Mouse (Mus musculus) forebrain, embryonic 13.5 days (tissue): ENCODE measurements at regions not wholly inside any gene's neighbourhood (a gene's known extent, or its start where the extent isn't known, plus 50 kb on each side); places are given as distances from the start of the nearest gene placed in this dataset.

Experiments
- ATAC-seq: fragments of 200-750 bp; cut with Nextera tagmentation; 2 replicates; pipeline ENCODE4 v1.8.0; 2017
- H3K27ac ChIP-seq: fragments of 300-500 bp; sonication (generic); 2 replicates; pipeline ENCODE4 v1.5.1; 2015; ENCODE audit warnings: inconsistent platforms, mild to moderate bottlenecking, moderate library complexity
- H3K27me3 ChIP-seq: fragments of 300-500 bp; sonication (generic); 2 replicates; pipeline ENCODE4 v1.6.1; 2015; ENCODE audit warnings: mild to moderate bottlenecking, inconsistent platforms
- H3K36me3 ChIP-seq: fragments of 300-500 bp; sonication (generic); 2 replicates; pipeline ENCODE4 v1.6.1; 2015; ENCODE audit warnings: mild to moderate bottlenecking, inconsistent platforms; ENCODE audit not compliant: poor library complexity, severe bottlenecking
- H3K4me1 ChIP-seq: fragments of 300-500 bp; sonication (generic); 2 replicates; pipeline ENCODE4 v1.6.1; 2015; ENCODE audit warnings: inconsistent platforms
- H3K4me2 ChIP-seq: fragments of 300-500 bp; sonication (generic); 2 replicates; pipeline ENCODE4 v1.6.1; 2015; ENCODE audit warnings: inconsistent platforms, mild to moderate bottlenecking, moderate library complexity
- H3K4me3 ChIP-seq: fragments of 300-500 bp; sonication (generic); 2 replicates; pipeline ENCODE4 v1.5.1; 2015; ENCODE audit warnings: mild to moderate bottlenecking, inconsistent platforms
- H3K9ac ChIP-seq: fragments of 300-500 bp; sonication (generic); 2 replicates; pipeline ENCODE4 v1.6.1; 2015; ENCODE audit warnings: mild to moderate bottlenecking, inconsistent platforms
- H3K9me3 ChIP-seq: fragments of 300-500 bp; sonication (generic); replicated peaks from 2 replicates; pipeline ENCODE4 v1.6.1; 2016; ENCODE audit warnings: inconsistent platforms
- WGBS: fragments of 180-500 bp; shearing (Covaris S2); methylation state at CpG from one replicate; pipeline ENCODE4 v1.1.7; 2015; 5-methylcytosine and 5-hydroxymethylcytosine counted together

DNA sequence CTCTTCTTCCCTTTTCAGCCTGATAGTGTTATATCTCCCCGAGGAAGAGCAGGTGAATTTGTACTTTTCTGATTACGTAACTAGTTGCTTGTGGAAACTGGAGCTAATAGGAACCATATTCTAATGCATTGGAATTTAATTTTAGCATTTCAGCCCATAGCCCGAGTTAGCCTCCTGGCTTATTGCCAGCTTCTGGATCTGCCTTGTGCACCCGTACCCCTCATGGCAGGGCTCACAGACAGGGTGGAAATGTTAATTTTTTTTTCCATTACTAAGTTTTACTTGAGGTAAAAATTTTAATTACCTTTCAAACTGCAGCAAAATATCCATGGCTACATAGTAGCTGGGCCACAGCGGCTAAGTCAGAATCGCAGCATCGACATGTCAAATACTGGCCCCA lies 72.4 kb upstream of the Ndufb6 start:
- WGBS, result 82% methylated on average over 7 of the region's 7 CpGs
- H3K4me1 ChIP-seq, result no peaks in the 10 kb centered on the region
- no peak overlapping the region for H3K9ac ChIP-seq
- no peak for ATAC-seq
- H3K9me3 ChIP-seq, result no peaks in the 10 kb centered on the region
- no peaks in the 10 kb centered on the region for H3K36me3 ChIP-seq
- H3K4me3 ChIP-seq, result no peak overlapping the region
- no peak overlapping the region for H3K27ac ChIP-seq
- no peaks in the 10 kb centered on the region for H3K27me3 ChIP-seq
- no peak overlapping the region for H3K4me2 ChIP-seq

DNA sequence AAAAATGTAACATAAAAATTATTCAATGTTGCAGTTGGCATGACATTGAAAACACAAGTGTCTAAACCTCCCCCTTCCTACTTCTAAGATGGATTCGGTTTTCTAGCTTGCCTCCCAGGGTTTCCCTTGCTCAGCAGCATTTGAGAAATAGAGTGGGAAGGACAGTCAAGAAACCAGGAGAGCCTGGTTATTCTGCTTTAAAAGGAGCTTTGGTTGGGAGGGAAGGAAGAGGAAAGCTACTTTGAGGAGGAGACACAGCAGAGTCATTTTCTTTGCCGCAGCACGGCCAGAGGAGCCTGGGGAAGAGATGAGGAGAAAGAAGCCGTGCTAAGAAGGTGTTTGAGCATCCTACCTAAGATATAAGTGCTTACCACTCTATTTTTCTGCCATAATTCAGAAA lies 71.9 kb upstream of the Ndufb6 start:
- no peak for ATAC-seq

DNA sequence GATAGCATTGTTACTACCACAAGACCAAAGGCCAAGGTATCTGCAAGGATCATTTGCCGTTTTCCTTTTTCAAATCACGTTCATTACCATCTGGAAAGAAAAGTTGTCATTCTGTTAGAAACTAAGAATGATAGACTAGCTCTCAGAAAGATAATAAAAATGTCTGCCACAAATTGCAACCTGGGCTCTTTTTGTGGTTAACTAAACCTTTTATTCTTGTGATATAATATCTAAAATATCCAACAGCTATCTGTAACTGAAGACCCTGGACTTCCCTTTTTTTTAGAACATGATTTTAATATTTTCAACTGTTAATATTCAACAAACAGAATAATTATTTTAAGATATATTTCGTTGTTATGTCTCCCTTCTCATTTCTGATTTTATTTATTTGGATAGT lies 66.6 kb upstream of the Ndufb6 start:
- no peaks in the 10 kb centered on the region for H3K4me1 ChIP-seq
- no peak overlapping the region for H3K9ac ChIP-seq
- H3K4me2 ChIP-seq, result no peak overlapping the region
- no peaks in the 10 kb centered on the region for H3K9me3 ChIP-seq
- H3K4me3 ChIP-seq, result no peak overlapping the region
- WGBS, result 71% methylated on average over 3 of the region's 3 CpGs
- H3K27ac ChIP-seq, result no peak overlapping the region
- no peaks in the 10 kb centered on the region for H3K36me3 ChIP-seq
- ATAC-seq, result no peak
- H3K27me3 ChIP-seq, result no peaks in the 10 kb centered on the region

More for the DNA sequence above, 71.9 kb upstream of the Ndufb6 start:
- no peaks in the 10 kb centered on the region for H3K36me3 ChIP-seq
- H3K4me2 ChIP-seq, result no peak overlapping the region
- 79% methylated on average over 4 of the region's 4 CpGs for WGBS
- no peak overlapping the region for H3K27ac ChIP-seq
- no peaks in the 10 kb centered on the region for H3K27me3 ChIP-seq
- H3K9me3 ChIP-seq, result no peaks in the 10 kb centered on the region
- no peaks in the 10 kb centered on the region for H3K4me1 ChIP-seq
- H3K9ac ChIP-seq, result no peak overlapping the region
- no peak overlapping the region for H3K4me3 ChIP-seq

DNA sequence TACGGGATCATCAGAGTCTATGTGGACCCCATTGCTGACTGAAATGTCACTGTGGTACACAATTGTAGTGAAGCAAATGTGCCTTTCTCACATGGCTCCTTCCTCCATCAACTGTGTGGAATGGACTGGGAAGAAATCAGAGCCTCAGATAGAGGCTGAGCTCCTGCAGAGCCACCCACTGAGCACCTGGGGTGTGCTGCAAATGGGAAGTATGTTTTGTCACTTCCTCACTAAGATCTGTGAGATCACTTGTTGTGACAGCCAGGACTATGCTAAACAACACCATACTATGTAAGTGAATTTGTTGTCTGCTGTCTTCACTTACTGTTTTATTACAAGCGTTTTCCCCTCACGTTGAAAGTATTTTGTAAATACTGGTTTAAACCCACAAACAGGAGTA lies 63.0 kb upstream of the Ndufb6 start:
- no peak overlapping the region for H3K4me3 ChIP-seq
- no peaks in the 10 kb centered on the region for H3K27me3 ChIP-seq
- H3K9me3 ChIP-seq, result no peaks in the 10 kb centered on the region
- H3K9ac ChIP-seq, result no peak overlapping the region
- H3K4me2 ChIP-seq, result no peak overlapping the region
- no peaks in the 10 kb centered on the region for H3K36me3 ChIP-seq
- WGBS, result 94% methylated on average over 3 of the region's 3 CpGs
- H3K4me1 ChIP-seq, result no peaks in the 10 kb centered on the region
- no peak overlapping the region for H3K27ac ChIP-seq
- ATAC-seq, result no peak

DNA sequence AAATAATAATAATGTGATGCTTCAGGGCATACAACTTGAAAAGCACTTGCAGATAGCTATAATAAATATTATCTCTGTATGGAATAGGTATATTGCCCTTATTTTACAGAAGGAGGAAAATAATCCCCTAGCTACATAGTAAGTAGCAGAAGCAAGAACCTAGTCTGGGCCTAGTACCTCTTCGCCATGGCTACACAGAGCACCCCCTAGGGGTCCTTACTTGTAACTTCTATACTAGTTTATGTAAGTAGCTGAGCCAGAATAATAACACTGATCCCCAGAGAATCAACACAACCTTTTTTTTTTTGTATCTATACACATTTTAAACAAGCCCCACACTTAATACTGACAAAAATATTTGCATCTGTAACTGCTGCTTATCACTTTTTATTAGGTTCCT lies 55.6 kb upstream of the Ndufb6 start:
- no peak for ATAC-seq
- Histone ChIP-seq H3K4me3 (no peak overlapping the region), H3K4me1 (no peaks in the 10 kb centered on the region), H3K4me2 (no peak overlapping the region), H3K27ac (no peak overlapping the region), H3K27me3 (no peaks in the 10 kb centered on the region), H3K9ac (no peak overlapping the region), H3K36me3 (no peaks in the 10 kb centered on the region), H3K9me3 (no peaks in the 10 kb centered on the region)
- 62% methylated on average over 1 of the region's 1 CpGs for WGBS

DNA sequence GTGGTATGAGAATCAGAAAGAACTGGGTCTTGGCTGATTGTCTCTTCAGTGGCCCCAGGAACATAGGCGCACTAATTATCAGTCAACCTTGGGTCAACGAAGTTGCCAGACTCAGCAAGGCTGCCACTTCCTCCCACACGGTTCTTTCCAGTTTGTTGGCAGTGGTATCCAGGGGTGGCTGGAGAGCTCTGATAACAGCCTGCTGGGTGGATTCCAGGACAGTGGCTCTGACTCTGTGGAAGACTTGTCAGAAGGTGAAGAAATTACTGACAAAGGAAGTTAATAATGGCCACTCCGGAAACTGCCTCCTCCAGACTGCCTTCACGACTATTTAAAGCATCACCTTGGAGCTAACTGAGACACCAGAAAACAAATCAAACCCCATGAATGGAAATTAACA lies 50.5 kb upstream of the Ndufb6 start:
- H3K4me1 ChIP-seq, result no peaks in the 10 kb centered on the region
- no peaks in the 10 kb centered on the region for H3K27me3 ChIP-seq
- H3K36me3 ChIP-seq, result no peaks in the 10 kb centered on the region
- H3K9ac ChIP-seq, result no peak overlapping the region
- H3K9me3 ChIP-seq, result no peaks in the 10 kb centered on the region
- no peak for ATAC-seq
- WGBS, result 84% methylated on average over 5 of the region's 5 CpGs
- no peak overlapping the region for H3K4me3 ChIP-seq
- no peak overlapping the region for H3K27ac ChIP-seq
- no peak overlapping the region for H3K4me2 ChIP-seq
